Mouse (Mus musculus) cortical plate, adult 2 months (tissue): ENCODE measurements at regions not wholly inside any gene's neighbourhood (a gene's known extent, or its start where the extent isn't known, plus 50 kb on each side); places are given as distances from the start of the nearest gene placed in this dataset.

Source experiments
- CTCF ChIP-seq: fragments of 200-500 bp; IDR thresholded peaks from 2 replicates; pipeline ENCODE4 v1.5.1; 2011; ENCODE audit warnings: mild to moderate bottlenecking, control low read depth, low read length; ENCODE audit not compliant: insufficient read depth; ENCODE audit errors: extremely low read depth
- POLR2A ChIP-seq: fragments of 200-500 bp; IDR thresholded peaks from 2 replicates; pipeline ENCODE4 v1.6.1; 2011; ENCODE audit warnings: mild to moderate bottlenecking, low read length, control low read depth; ENCODE audit not compliant: insufficient read depth; ENCODE audit errors: extremely low read depth

DNA sequence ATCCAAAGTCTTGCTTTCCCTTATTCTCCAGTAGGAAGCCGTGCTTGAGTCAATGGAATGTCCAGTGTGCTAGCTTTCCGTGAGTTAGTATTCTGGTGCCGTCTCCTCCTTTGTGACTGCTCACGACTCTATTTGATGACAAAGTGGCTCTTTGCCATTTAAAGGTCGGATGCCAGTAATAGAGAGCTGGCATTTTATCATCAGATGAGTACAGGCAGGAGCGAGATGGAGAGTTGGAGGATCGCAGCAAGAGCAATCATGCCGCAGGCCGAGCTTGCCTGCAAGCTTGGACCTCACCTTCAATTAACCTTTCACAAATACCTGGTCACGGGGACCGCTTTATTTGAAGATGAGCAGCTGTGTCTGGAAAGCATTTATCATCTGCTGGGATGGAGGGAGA lies 291.8 kb downstream of the Hs3st3b1 start:
- TF ChIP-seq POLR2A (no peak), CTCF (no peak)
